Mouse (Mus musculus): Measurements from ENCODE around the gene Kctd21. TPM values are rescaled to one million over a fixed set of nuclear protein-coding genes. Genes with fewer than 3 reads are reported as not detected.

Kctd21 gene
- total RNA-seq, 2 experiments from 2014 or later = 13.8 to 15.6 TPM

- DNase-seq = no peak
Observed at GRCm38 (mm10) chr7:97324342-97324741, 7.8 kb upstream of the Kctd21 start.

- peak; percentile 14 to 32 for DNase-seq
Observed at GRCm38 (mm10) chr7:97325156-97325985, 6.8 kb upstream of the Kctd21 start.

GRCm38 (mm10) chr7:97327376-97327775 lies 4.8 kb upstream of the Kctd21 start:
- no peak for DNase-seq

GRCm38 (mm10) chr7:97328891-97329588 lies 3.1 kb upstream of the Kctd21 start:
- no peak for DNase-seq

GRCm38 (mm10) chr7:97329676-97330075 lies 2.5 kb upstream of the Kctd21 start:
- no peak for DNase-seq

GRCm38 (mm10) chr7:97330931-97331645 lies 1.0 kb upstream of the Kctd21 start:
- no peak for DNase-seq

- no peak for DNase-seq
Observed at GRCm38 (mm10) chr7:97332667-97333041, 527 bp downstream of the Kctd21 start.

- no peak for DNase-seq
Observed at GRCm38 (mm10) chr7:97333113-97333898, 1.2 kb downstream of the Kctd21 start.

- no peak for DNase-seq
Observed at GRCm38 (mm10) chr7:97334406-97334805, 2.3 kb downstream of the Kctd21 start.

- DNase-seq = no peak
Observed at GRCm38 (mm10) chr7:97336678-97337077, 4.6 kb downstream of the Kctd21 start.

GRCm38 (mm10) chr7:97338593-97338992 lies 6.5 kb downstream of the Kctd21 start:
- no peak for DNase-seq

- no peak for DNase-seq
Observed at GRCm38 (mm10) chr7:97339623-97340022, 7.5 kb downstream of the Kctd21 start.

- DNase-seq = no peak
Observed at GRCm38 (mm10) chr7:97340907-97341849, 9.1 kb downstream of the Kctd21 start.

GRCm38 (mm10) chr7:97342961-97343360 lies 10.8 kb downstream of the Kctd21 start:
- no peak for DNase-seq

- no peak for DNase-seq
Observed at GRCm38 (mm10) chr7:97344655-97345054, 12.5 kb downstream of the Kctd21 start.

GRCm38 (mm10) chr7:97345229-97345871 lies 13.2 kb downstream of the Kctd21 start:
- DNase-seq = peak; percentile 75

- no peak for DNase-seq
Observed at GRCm38 (mm10) chr7:97346111-97346821, 14.1 kb downstream of the Kctd21 start.

GRCm38 (mm10) chr7:97346822-97347166 lies 14.7 kb downstream of the Kctd21 start:
- DNase-seq = no peak

- DNase-seq = no peak
Observed at GRCm38 (mm10) chr7:97347464-97347863, 15.3 kb downstream of the Kctd21 start.

- DNase-seq = no peak
Observed at GRCm38 (mm10) chr7:97348318-97348717, 16.2 kb downstream of the Kctd21 start.

Data from layer of hippocampus, postnatal 36 days (tissue).